Mouse (Mus musculus): Measurements from ENCODE around the gene Cbln1.

Cbln1 gene

GRCm38 (mm10) chr8:87472271-87473236 is at the start of gene Cbln1:
Gene Cbln1, minus strand, starts transcription at chr8:87472609.
- DNase-seq (ENCODE audit: low spot score) = peak; percentile 41

GRCm38 (mm10) chr8:87517132-87517531 is 44.7 kb upstream of the Cbln1 start:
- no peak for DNase-seq (ENCODE audit: low spot score)

GRCm38 (mm10) chr8:87513796-87514195 is 41.4 kb upstream of the Cbln1 start:
- no peak for DNase-seq (ENCODE audit: low spot score)

- DNase-seq (ENCODE audit: low spot score) = no peak
Measured at GRCm38 (mm10) chr8:87513350-87513749, 40.9 kb upstream of the Cbln1 start.

- DNase-seq (ENCODE audit: low spot score) = no peak
Measured at GRCm38 (mm10) chr8:87512636-87513035, 40.2 kb upstream of the Cbln1 start.

GRCm38 (mm10) chr8:87507046-87507445 is 34.6 kb upstream of the Cbln1 start:
- no peak for DNase-seq (ENCODE audit: low spot score)

- DNase-seq (ENCODE audit: low spot score) = no peak
Measured at GRCm38 (mm10) chr8:87504441-87504840, 32.0 kb upstream of the Cbln1 start.

GRCm38 (mm10) chr8:87502684-87503083 is 30.3 kb upstream of the Cbln1 start:
- no peak for DNase-seq (ENCODE audit: low spot score)

- DNase-seq (ENCODE audit: low spot score) = no peak
Measured at GRCm38 (mm10) chr8:87497641-87498040, 25.2 kb upstream of the Cbln1 start.

GRCm38 (mm10) chr8:87496511-87496910 is 24.1 kb upstream of the Cbln1 start:
- no peak for DNase-seq (ENCODE audit: low spot score)

- DNase-seq (ENCODE audit: low spot score) = no peak
Measured at GRCm38 (mm10) chr8:87494862-87495261, 22.5 kb upstream of the Cbln1 start.

GRCm38 (mm10) chr8:87489841-87490415 is 17.5 kb upstream of the Cbln1 start:
- no peak for DNase-seq (ENCODE audit: low spot score)

GRCm38 (mm10) chr8:87481396-87481795 is 9.0 kb upstream of the Cbln1 start:
- DNase-seq (ENCODE audit: low spot score) = no peak

GRCm38 (mm10) chr8:87478221-87478620 is 5.8 kb upstream of the Cbln1 start:
- DNase-seq (ENCODE audit: low spot score) = no peak

- no peak for DNase-seq (ENCODE audit: low spot score)
Measured at GRCm38 (mm10) chr8:87477102-87477645, 4.8 kb upstream of the Cbln1 start.

- no peak for DNase-seq (ENCODE audit: low spot score)
Measured at GRCm38 (mm10) chr8:87475551-87475950, 3.1 kb upstream of the Cbln1 start.

GRCm38 (mm10) chr8:87474379-87474778 is 2.0 kb upstream of the Cbln1 start:
- no peak for DNase-seq (ENCODE audit: low spot score)

- no peak for DNase-seq (ENCODE audit: low spot score)
Measured at GRCm38 (mm10) chr8:87473940-87474339, 1.5 kb upstream of the Cbln1 start.

- no peak for DNase-seq (ENCODE audit: low spot score)
Measured at GRCm38 (mm10) chr8:87473314-87473713, 905 bp upstream of the Cbln1 start.

- no peak for DNase-seq (ENCODE audit: low spot score)
Measured at GRCm38 (mm10) chr8:87471603-87472270, 672 bp downstream of the Cbln1 start.

GRCm38 (mm10) chr8:87470834-87471602 is 1.4 kb downstream of the Cbln1 start:
- DNase-seq (ENCODE audit: low spot score) = no peak
